Mouse (Mus musculus) kidney, adult 2 months (tissue): Measurements from ENCODE around the gene Grk6. TPM values are rescaled to one million over a fixed set of nuclear protein-coding genes. Genes with fewer than 3 reads are reported as not detected.

Source experiments
- DNase-seq: peaks from one replicate; pipeline ENCODE4 v3.0.0; 2021
- H3K27ac ChIP-seq: fragments of 200-500 bp; 2 replicates; pipeline ENCODE4 v1.5.1; 2012; ENCODE audit warnings: low read depth, low read length, control low read depth, inconsistent platforms; ENCODE audit not compliant: insufficient read depth
- H3K27me3 ChIP-seq: fragments of 200-500 bp; replicated peaks from 2 replicates; pipeline ENCODE4 v1.6.1; 2012; ENCODE audit warnings: mild to moderate bottlenecking, moderate library complexity, low read length, inconsistent platforms; ENCODE audit not compliant: control insufficient read depth, insufficient read depth
- H3K36me3 ChIP-seq: fragments of 200-500 bp; 2 replicates; pipeline ENCODE4 v1.6.1; 2012; ENCODE audit warnings: mild to moderate bottlenecking, moderate library complexity, low read length, inconsistent platforms; ENCODE audit not compliant: control insufficient read depth, insufficient read depth
- H3K4me1 ChIP-seq: fragments of 200-500 bp; 2 replicates; pipeline ENCODE4 v1.6.1; 2011; ENCODE audit warnings: low read length; ENCODE audit not compliant: control insufficient read depth, insufficient read depth
- H3K4me3 ChIP-seq: fragments of 200-500 bp; 2 replicates; pipeline ENCODE4 v1.5.1; 2011; ENCODE audit warnings: mild to moderate bottlenecking, low read depth, low read length, control low read depth; ENCODE audit not compliant: insufficient read depth
- CTCF ChIP-seq: fragments of 200-500 bp; conservative IDR thresholded peaks from 2 replicates; pipeline ENCODE4 v1.5.1; 2011; ENCODE audit warnings: low read depth, mild to moderate bottlenecking, control low read depth, low read length, moderate library complexity, mixed read lengths; ENCODE audit not compliant: insufficient read depth, insufficient read length
- POLR2A ChIP-seq: fragments of 200-500 bp; IDR thresholded peaks from one replicate; pipeline ENCODE4 v1.6.1; 2011; ENCODE audit warnings: low read depth, low read length, control low read depth
- WGBS: fragments of 180-500 bp; shearing (Covaris S2); methylation state at CpG from one replicate; pipeline ENCODE4 v1.1.7; 2018; 5-methylcytosine and 5-hydroxymethylcytosine counted together
- polyA plus RNA-seq: library from polyadenylated mRNA; depleted of rRNA; stranded (reverse); fragments of >200 nt; gene quantifications from 2 replicates; pipeline ENCODE4 v1.2.3, GENCODE M21; 2012

The Grk6 gene
- polyA plus RNA-seq, 1 experiment: 27.4 TPM

- DNase-seq: no peak
Observed at GRCm38 (mm10) chr13:55473076-55473831, 28.4 kb downstream of the Grk6 start.

GRCm38 (mm10) chr13:55473961-55474360 is 29.1 kb downstream of the Grk6 start:
- DNase-seq: no peak
- no peaks in the 10 kb centered on the region for H3K27me3 ChIP-seq
- H3K27ac ChIP-seq: no peak overlapping the region
- no peaks in the 10 kb centered on the region for H3K4me1 ChIP-seq
- no peaks in the 10 kb centered on the region for H3K36me3 ChIP-seq
- no peak for TF ChIP-seq CTCF
- TF ChIP-seq POLR2A: no peak
- H3K4me3 ChIP-seq: no peak overlapping the region
- WGBS: 56% methylated on average over 11 of the region's 11 CpGs

More at GRCm38 (mm10) chr13:55473076-55473831, 28.4 kb downstream of the Grk6 start:
- Histone ChIP-seq H3K4me3 (no peak overlapping the region), H3K27me3 (no peaks in the 10 kb centered on the region), H3K36me3 (no peaks in the 10 kb centered on the region), H3K4me1 (no peaks in the 10 kb centered on the region), H3K27ac (no peak overlapping the region)
- TF ChIP-seq POLR2A (no peak), CTCF (no peak)
- WGBS: 54% methylated on average over 18 of the region's 18 CpGs

GRCm38 (mm10) chr13:55474621-55475069 is 29.8 kb downstream of the Grk6 start:
- WGBS: 58% methylated on average over 5 of the region's 5 CpGs
- no peaks in the 10 kb centered on the region for H3K4me1 ChIP-seq
- no peaks in the 10 kb centered on the region for H3K36me3 ChIP-seq
- peak; percentile 49 for DNase-seq
- H3K27ac ChIP-seq: no peak overlapping the region
- H3K4me3 ChIP-seq: no peak overlapping the region
- no peaks in the 10 kb centered on the region for H3K27me3 ChIP-seq
- TF ChIP-seq POLR2A: no peak
- no peak for TF ChIP-seq CTCF

- H3K4me1 ChIP-seq: no peaks in the 10 kb centered on the region
- TF ChIP-seq POLR2A: no peak
- TF ChIP-seq CTCF: no peak
- no peaks in the 10 kb centered on the region for H3K36me3 ChIP-seq
- DNase-seq: no peak
- 94% methylated on average over 5 of the region's 5 CpGs for WGBS
- H3K27me3 ChIP-seq: no peaks in the 10 kb centered on the region
- no peak overlapping the region for H3K27ac ChIP-seq
- H3K4me3 ChIP-seq: no peak overlapping the region
Observed at GRCm38 (mm10) chr13:55475750-55476149, 30.9 kb downstream of the Grk6 start.

- Histone ChIP-seq H3K27me3 (no peaks in the 10 kb centered on the region), H3K4me1 (no peaks in the 10 kb centered on the region), H3K4me3 (no peak overlapping the region), H3K27ac (no peak overlapping the region), H3K36me3 (no peaks in the 10 kb centered on the region)
- DNase-seq: no peak
- TF ChIP-seq POLR2A: no peak
- TF ChIP-seq CTCF: no peak
- 96% methylated on average over 8 of the region's 8 CpGs for WGBS
Observed at GRCm38 (mm10) chr13:55476256-55476655, 31.4 kb downstream of the Grk6 start.

GRCm38 (mm10) chr13:55477492-55477891 is 32.6 kb downstream of the Grk6 start:
- H3K36me3 ChIP-seq: no peaks in the 10 kb centered on the region
- H3K4me1 ChIP-seq: no peaks in the 10 kb centered on the region
- H3K27ac ChIP-seq: no peak overlapping the region
- TF ChIP-seq POLR2A: no peak
- no peak for TF ChIP-seq CTCF
- no peak overlapping the region for H3K4me3 ChIP-seq
- DNase-seq: no peak
- H3K27me3 ChIP-seq: no peaks in the 10 kb centered on the region
- WGBS: 67% methylated on average over 16 of the region's 16 CpGs

- Histone ChIP-seq H3K27me3 (no peaks in the 10 kb centered on the region), H3K4me1 (no peaks in the 10 kb centered on the region), H3K4me3 (no peak overlapping the region), H3K36me3 (no peaks in the 10 kb centered on the region), H3K27ac (no peak overlapping the region)
- 59% methylated on average over 5 of the region's 5 CpGs for WGBS
- DNase-seq: no peak
- TF ChIP-seq CTCF (peak; percentile 71), POLR2A (no peak)
Observed at GRCm38 (mm10) chr13:55478036-55478435, 33.2 kb downstream of the Grk6 start.
